Mouse (Mus musculus) midbrain, embryonic 11.5 days (tissue): ENCODE measurements around the gene Ube2s. TPM values are rescaled to one million over a fixed set of nuclear protein-coding genes. Genes with fewer than 3 reads are reported as not detected.

Experiments used
- ATAC-seq: fragments of 200-750 bp; cut with Nextera tagmentation; 2 replicates; pipeline ENCODE4 v1.8.0; 2017; ENCODE audit warnings: moderate TSS enrichment, moderate library complexity; ENCODE audit not compliant: low FRiP score
- DNase-seq: peaks from one replicate; pipeline ENCODE4 v3.0.0; 2015; ENCODE audit warnings: low spot score; ENCODE audit errors: missing footprints
- H3K27ac ChIP-seq: fragments of 300-500 bp; sonication (generic); 2 replicates; pipeline ENCODE4 v1.5.1; 2014; ENCODE audit warnings: low read depth, low read length
- H3K27me3 ChIP-seq: fragments of 300-500 bp; sonication (generic); 2 replicates; pipeline ENCODE4 v1.6.1; 2014; ENCODE audit warnings: mild to moderate bottlenecking, low read length, moderate library complexity, mixed read lengths; ENCODE audit not compliant: control insufficient read depth, insufficient read depth
- H3K36me3 ChIP-seq: fragments of 300-500 bp; sonication (generic); 2 replicates; pipeline ENCODE4 v1.6.1; 2014; ENCODE audit warnings: mild to moderate bottlenecking, low read length, moderate library complexity, mixed read lengths; ENCODE audit not compliant: control insufficient read depth, insufficient read depth
- H3K4me1 ChIP-seq: fragments of 300-500 bp; sonication (generic); 2 replicates; pipeline ENCODE4 v1.6.1; 2014; ENCODE audit warnings: low read length; ENCODE audit not compliant: control insufficient read depth, insufficient read depth
- H3K4me2 ChIP-seq: fragments of 300-500 bp; sonication (generic); 2 replicates; pipeline ENCODE4 v1.6.1; 2014; ENCODE audit warnings: mild to moderate bottlenecking, moderate library complexity
- H3K4me3 ChIP-seq: fragments of 300-500 bp; sonication (generic); 2 replicates; pipeline ENCODE4 v1.5.1; 2014; ENCODE audit warnings: low read depth, low read length
- H3K9ac ChIP-seq: fragments of 300-500 bp; sonication (generic); 2 replicates; pipeline ENCODE4 v1.6.1; 2014; ENCODE audit warnings: low read length
- H3K9me3 ChIP-seq: fragments of 300-500 bp; sonication (generic); 2 replicates; pipeline ENCODE4 v1.6.1; 2016; ENCODE audit warnings: low read length; ENCODE audit not compliant: control insufficient read depth
- whole genome bisulfite sequencing: fragments of 180-500 bp; shearing (Covaris S2); extraction: QIAGEN DNeasy Blood & Tissue Kit; methylation state at CpG from one replicate; pipeline ENCODE4 v1.1.7; 2014; 5-methylcytosine and 5-hydroxymethylcytosine counted together
- polyA plus RNA-seq: library from polyadenylated mRNA; unstranded; fragments of >200 nt; fragmentation: Nextera tagmentation; extraction: Ambion mirVana; gene quantifications from 2 replicates; pipeline ENCODE4 v1.2.1, GENCODE M21; 2014

The Ube2s gene
- polyA plus RNA-seq, 1 experiment from 2014 or later, result 412 TPM

GRCm38 (mm10) chr7:4771202-4771601 is 41.2 kb downstream of the Ube2s start, which contains the start of gene Fam71e2:
Gene Fam71e2, minus strand, starts transcription at chr7:4771302.
- ATAC-seq, result no peak
- Histone ChIP-seq H3K27ac (no peak within 1 kb of the TSS), H3K4me3 (no peak within 1 kb of the TSS), H3K9me3 (no peaks in the 10 kb centered on the region), H3K4me1 (no peaks in the 10 kb centered on the region), H3K9ac (no peak within 1 kb of the TSS), H3K36me3 (no peaks in the 10 kb centered on the region), H3K27me3 (peaks cover 6% of the 10 kb centered on the region), H3K4me2 (no peak within 1 kb of the TSS)
- no peak for DNase-seq
- WGBS, result 78% methylated on average over 4 of the region's 5 CpGs

GRCm38 (mm10) chr7:4764946-4765710 is 47.3 kb downstream of the Ube2s start:
- Histone ChIP-seq H3K9ac (no peak overlapping the region), H3K4me2 (no peak overlapping the region), H3K27me3 (no peaks in the 10 kb centered on the region), H3K4me3 (no peak overlapping the region), H3K4me1 (no peaks in the 10 kb centered on the region), H3K27ac (no peak overlapping the region), H3K36me3 (no peaks in the 10 kb centered on the region), H3K9me3 (no peaks in the 10 kb centered on the region)
- ATAC-seq, result no peak
- no peak for DNase-seq
- WGBS, result 14% methylated on average over 4 of the region's 4 CpGs

GRCm38 (mm10) chr7:4759670-4760069 is 52.7 kb downstream of the Ube2s start:
- Histone ChIP-seq H3K4me1 (no peaks in the 10 kb centered on the region), H3K4me3 (no peak overlapping the region), H3K4me2 (no peak overlapping the region), H3K27me3 (no peaks in the 10 kb centered on the region), H3K9me3 (no peaks in the 10 kb centered on the region), H3K36me3 (no peaks in the 10 kb centered on the region), H3K9ac (no peak overlapping the region), H3K27ac (no peak overlapping the region)
- DNase-seq (no peak), ATAC-seq (no peak)
- WGBS, result 58% methylated on average over 1 of the region's 1 CpGs

- H3K27me3 ChIP-seq, result no peaks in the 10 kb centered on the region
- H3K36me3 ChIP-seq, result no peaks in the 10 kb centered on the region
- peak; percentile 98 for DNase-seq
- H3K4me3 ChIP-seq, result peak within 1 kb of the TSS; percentile 30
- ATAC-seq, result peak; percentile 94
- peak within 1 kb of the TSS; percentile 51 for H3K9ac ChIP-seq
- H3K9me3 ChIP-seq, result no peaks in the 10 kb centered on the region
- H3K4me1 ChIP-seq, result peaks cover 12% of the 10 kb centered on the region
- peak within 1 kb of the TSS; percentile 51 for H3K4me2 ChIP-seq
- no peak within 1 kb of the TSS for H3K27ac ChIP-seq
- 4% methylated on average over 24 of the region's 24 CpGs for WGBS
Observed at GRCm38 (mm10) chr7:4752821-4753570, 59.4 kb downstream of the Ube2s start, which contains the start of gene Cox6b2. Gene Cox6b2, minus strand, starts transcription at chr7:4753094.

- ATAC-seq, result peak; percentile 82
- Histone ChIP-seq H3K9ac (peak overlapping the region; percentile 49), H3K4me1 (peaks cover 12% of the 10 kb centered on the region), H3K9me3 (no peaks in the 10 kb centered on the region), H3K4me2 (peak overlapping the region; percentile 51), H3K4me3 (peak overlapping the region; percentile 30), H3K27me3 (no peaks in the 10 kb centered on the region), H3K27ac (no peak overlapping the region), H3K36me3 (no peaks in the 10 kb centered on the region)
- DNase-seq, result no peak
- 2% methylated on average over 30 of the region's 30 CpGs for WGBS
Observed at GRCm38 (mm10) chr7:4751971-4752820, 60.2 kb downstream of the Ube2s start.

GRCm38 (mm10) chr7:4749169-4749568 is 63.2 kb downstream of the Ube2s start:
- no peak overlapping the region for H3K9ac ChIP-seq
- no peak overlapping the region for H3K4me2 ChIP-seq
- H3K4me1 ChIP-seq, result peaks cover 12% of the 10 kb centered on the region
- no peak for ATAC-seq
- DNase-seq, result no peak
- H3K27ac ChIP-seq, result no peak overlapping the region
- H3K9me3 ChIP-seq, result no peaks in the 10 kb centered on the region
- 80% methylated on average over 2 of the region's 2 CpGs for WGBS
- no peaks in the 10 kb centered on the region for H3K27me3 ChIP-seq
- no peak overlapping the region for H3K4me3 ChIP-seq
- H3K36me3 ChIP-seq, result no peaks in the 10 kb centered on the region

GRCm38 (mm10) chr7:4748321-4748720 is 64.1 kb downstream of the Ube2s start:
- H3K27ac ChIP-seq, result no peak overlapping the region
- peaks cover 12% of the 10 kb centered on the region for H3K4me1 ChIP-seq
- H3K4me3 ChIP-seq, result no peak overlapping the region
- H3K9me3 ChIP-seq, result no peaks in the 10 kb centered on the region
- no peak for DNase-seq
- 79% methylated on average over 4 of the region's 4 CpGs for WGBS
- H3K36me3 ChIP-seq, result no peaks in the 10 kb centered on the region
- H3K4me2 ChIP-seq, result no peak overlapping the region
- no peak for ATAC-seq
- no peak overlapping the region for H3K9ac ChIP-seq
- no peaks in the 10 kb centered on the region for H3K27me3 ChIP-seq

GRCm38 (mm10) chr7:4747156-4747899 is 65.1 kb downstream of the Ube2s start:
- H3K27me3 ChIP-seq, result no peaks in the 10 kb centered on the region

More at GRCm38 (mm10) chr7:4747156-4747899, 65.1 kb downstream of the Ube2s start:
- Histone ChIP-seq H3K4me3 (no peak overlapping the region), H3K4me1 (peaks cover 6% of the 10 kb centered on the region), H3K36me3 (no peaks in the 10 kb centered on the region), H3K4me2 (no peak overlapping the region), H3K9me3 (no peaks in the 10 kb centered on the region), H3K27ac (no peak overlapping the region), H3K9ac (no peak overlapping the region)
- no peak for DNase-seq
- ATAC-seq, result no peak
- 78% methylated on average over 9 of the region's 9 CpGs for WGBS
